Mouse (Mus musculus) right cerebral cortex, adult 18-20 months (tissue): ENCODE data around the gene Gga1.

Experiments used
- DNase-seq: peaks from one replicate; pipeline ENCODE4 v3.0.0; 2022; ENCODE audit warnings: mixed read lengths

Gga1 gene

DNA sequence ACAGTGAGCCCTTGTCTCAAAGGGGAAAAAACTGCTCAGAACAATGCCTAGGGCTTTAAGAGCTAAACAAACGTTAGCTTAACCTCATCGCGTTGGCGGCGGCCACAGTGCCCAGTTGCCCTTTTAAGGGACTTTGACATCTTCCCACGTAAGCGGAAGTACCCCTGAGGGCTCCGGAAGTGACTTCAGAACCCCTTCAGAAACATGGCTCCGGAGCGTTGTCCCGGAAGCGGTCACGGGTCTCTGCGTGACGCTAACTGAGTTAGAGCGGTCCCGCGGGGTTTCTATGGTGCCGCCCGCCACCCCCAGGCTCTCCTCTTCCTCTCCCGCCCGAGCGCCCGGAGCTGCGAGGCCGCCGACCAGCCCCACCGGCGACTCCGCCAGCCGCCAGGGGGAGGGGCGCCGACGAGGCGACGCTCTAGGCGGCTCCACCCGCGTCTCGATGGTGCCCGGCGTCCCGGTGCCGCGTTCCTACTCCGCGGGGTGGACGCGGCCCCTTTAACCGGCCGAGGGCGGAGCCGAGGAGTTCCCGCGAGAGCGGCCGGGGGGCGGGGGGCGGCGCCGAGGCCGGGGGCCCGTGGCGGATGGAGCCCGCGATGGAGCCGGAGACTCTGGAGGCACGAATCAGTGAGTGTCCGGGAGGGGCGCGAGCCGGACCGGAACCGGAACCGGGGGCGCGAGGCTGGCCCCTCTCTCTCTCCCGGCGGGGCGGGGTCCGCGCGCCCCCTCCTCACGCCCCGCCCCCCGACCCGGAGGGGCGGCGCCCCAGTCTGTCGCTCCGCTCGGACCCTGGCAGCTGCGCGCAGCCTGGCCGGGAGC lies at the start of gene Gga1:
Gene Gga1 (plus strand): TSS at position 200 of the 819 bp plus-strand sequence.
- peak; percentile 95 for DNase-seq

GRCm38 (mm10) chr15:78828315-78828714 lies 48.7 kb upstream of the Gga1 start:
- no peak for DNase-seq

GRCm38 (mm10) chr15:78829636-78830035 lies 47.4 kb upstream of the Gga1 start:
- DNase-seq = no peak

DNA sequence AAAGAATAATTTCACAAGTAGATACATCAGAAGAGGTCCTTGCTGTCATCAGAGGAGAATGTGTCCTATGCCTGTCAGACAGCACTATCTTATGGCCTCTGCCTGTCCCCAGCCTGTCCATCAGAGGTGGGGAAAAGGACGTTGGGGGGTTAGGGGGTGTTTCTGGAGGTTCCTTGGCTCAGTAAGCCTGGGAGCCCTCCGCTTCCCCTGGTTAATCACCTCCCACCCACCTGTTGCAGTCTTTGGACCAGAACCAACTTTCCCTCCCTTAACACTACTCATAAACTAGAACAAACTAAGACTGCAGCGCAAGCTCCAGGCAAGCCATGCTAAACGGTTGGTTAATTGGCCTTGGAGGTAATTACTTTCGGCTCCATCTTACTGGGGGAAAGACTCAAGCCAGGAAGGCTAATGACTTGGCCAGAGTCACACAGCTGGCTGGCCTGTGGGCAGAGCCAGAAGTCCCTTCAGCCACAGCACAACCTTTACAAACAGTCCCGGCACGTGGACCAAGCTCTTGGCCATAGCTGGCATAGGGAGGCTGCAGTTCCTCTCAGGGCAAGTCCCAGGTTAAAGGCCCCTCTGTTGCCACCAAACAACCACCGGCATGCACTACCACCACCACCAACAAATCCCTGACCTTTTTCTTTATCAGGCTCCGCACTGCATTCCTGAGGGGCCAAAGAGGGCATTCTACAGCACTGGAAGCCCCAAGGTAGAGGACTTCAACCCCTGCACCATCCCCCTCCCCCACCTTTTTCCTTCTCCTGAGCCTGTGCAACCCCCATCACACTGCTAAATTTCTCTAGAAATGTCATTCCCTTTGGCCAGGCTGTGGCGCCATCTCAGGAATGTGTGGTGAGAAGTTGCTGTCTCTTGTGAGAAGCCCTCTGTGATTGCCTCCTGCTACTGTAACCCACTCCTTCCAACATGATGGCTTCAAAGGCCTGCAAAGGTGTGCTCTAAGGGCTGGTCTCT lies 46.0 kb upstream of the Gga1 start:
- no peak for DNase-seq

DNA sequence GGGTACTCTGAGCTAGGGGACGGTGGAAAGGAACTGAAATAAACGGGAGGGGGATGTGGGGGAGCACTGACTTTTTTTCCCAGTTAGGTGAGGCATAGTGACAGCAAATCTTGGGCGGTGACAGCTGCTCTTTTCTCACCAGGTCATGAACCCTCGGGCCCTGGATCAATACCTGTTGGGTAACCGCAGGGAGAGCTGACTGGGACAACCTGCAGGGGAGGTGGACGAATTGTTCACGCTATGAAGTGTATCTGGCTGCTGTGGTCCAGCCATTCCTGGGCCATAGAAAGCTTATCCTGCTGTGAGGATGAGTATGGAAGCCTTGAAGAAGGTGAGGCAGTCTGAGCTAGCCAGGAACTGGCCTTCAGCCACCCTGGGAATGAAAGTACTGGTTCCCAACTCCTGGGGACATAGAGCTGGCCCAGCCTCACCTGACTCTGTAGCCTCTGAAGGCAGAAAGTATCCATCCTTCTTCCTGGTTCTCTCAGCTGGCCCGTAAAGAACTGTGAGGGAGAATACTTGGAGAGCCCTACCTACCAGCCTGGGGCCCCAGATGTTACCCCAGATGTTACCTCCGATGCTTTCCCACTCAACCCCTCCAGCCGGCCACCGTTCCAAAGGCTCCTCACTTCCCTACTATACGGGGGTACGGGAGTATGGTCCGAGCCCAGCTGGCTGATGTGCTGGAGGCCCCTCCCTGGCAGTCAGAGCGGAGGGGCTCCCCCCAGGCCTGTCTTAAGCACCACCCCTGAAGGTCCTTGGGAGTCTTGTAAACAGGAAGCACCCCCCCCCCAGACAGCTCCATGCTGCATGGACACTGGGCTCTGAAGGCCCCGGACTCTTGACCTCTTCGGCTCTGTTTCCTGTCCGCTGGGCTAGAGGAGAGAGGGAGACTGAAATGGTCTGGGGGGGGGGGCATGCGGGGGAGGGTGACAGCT lies 45.0 kb upstream of the Gga1 start:
- no peak for DNase-seq

- DNase-seq = peak; percentile 82
These were observed 44.3 kb upstream of the Gga1 start for GRCm38 (mm10) chr15:78832701-78833123.

- no peak for DNase-seq
These were observed 43.4 kb upstream of the Gga1 start for GRCm38 (mm10) chr15:78833582-78833981.

DNA sequence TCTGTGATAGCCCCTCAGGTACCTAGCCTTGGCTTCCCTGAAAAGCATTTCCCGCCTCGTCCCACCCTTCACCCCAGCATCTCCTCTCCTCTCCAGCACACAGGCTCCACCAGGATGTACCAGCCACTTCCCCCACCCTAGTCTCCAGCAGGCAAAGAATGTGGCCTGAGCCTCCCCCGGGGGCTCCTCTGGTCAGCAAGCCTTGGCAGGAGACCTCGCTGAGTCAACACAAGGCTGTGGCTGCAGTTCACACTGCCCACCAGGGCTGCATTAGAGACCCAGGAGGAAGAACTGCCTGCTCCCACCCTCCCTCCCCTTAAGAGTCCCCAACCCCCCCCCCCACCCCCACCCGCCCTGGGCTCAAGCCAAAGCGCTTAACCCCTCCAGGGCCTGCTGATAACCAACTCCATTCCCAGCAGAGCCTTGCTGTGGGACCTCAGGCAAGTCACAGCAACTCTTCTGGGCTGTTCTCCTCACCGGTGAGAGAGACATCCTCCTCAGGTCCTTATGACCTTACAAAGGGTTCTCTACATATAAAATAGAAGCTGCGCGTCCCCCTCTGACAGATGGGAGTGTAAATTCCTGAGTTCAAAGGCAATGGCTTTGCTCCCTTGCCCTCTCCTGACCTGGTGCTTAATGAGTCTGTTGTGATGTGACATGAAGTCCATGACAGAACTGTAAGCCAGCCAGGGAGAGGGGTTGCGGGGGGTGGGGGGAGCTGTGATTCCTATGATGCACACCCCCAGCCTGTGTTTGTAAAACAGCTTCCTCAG lies 42.6 kb upstream of the Gga1 start:
- DNase-seq = no peak

DNA sequence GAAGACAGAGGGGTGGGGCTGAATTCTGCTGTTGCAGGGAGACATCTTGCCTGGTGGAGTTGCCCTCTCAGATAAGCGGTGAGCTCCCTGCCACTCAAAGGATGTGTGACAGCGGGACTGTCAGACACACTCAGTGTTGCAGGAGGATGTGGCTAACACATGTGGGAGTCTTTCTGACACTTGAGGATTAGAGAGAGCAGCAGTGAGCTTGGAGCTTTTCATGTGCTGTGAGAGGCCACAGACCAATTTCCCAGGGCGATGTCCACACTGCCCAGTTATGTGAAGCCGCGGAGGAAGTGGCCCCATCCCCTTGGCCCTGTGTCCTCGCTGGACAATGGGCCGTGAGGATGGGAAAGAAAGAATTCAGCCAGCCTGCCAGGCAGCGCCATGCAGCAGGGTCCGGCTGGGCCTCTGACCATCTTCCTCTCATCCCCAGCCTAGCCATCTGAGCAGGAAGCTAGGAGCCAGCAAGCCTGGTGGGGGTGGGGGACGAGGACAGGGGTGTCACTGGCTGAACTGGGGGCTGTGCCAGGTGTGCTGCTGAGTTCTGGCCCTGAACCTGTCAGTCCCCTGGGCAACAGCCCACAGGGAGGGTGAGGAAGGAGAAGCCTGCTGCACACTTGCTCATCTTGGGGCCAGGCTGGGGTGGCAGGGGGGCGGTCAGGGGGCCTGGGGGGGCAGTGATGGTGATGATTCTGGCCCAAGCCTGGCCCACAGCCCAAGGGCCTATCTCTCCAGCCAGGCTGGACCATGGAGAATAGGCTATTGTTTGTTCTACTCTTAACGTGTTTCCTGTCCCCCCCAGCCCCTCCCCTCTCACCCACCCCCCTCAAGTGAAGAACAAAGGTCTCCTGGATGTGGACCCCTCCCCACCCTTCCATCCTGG lies 41.5 kb upstream of the Gga1 start:
- DNase-seq = no peak

- no peak for DNase-seq
These were observed 40.8 kb upstream of the Gga1 start for GRCm38 (mm10) chr15:78836086-78836621.

DNA sequence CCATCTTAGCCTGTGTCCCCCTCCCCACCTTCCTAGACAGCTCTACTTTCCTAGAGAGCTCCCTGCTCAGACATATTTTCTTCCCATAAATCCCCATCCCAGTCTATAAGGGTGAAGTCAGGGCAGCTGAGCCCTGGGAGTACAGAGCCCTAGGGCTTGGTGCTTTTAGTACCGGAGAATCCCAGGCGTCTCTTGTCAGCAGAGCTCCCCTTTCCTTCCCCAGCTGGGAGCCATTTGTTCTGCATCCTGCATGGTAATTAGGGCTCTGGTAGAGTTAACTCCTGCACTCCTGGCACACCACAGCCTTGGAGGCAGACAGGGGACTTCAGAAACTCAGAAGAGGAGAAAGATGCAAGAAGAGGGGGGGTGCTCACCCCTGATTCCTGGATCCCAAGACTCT lies 37.2 kb upstream of the Gga1 start:
- DNase-seq = no peak

GRCm38 (mm10) chr15:78840241-78840640 lies 36.7 kb upstream of the Gga1 start:
- DNase-seq = no peak

GRCm38 (mm10) chr15:78840751-78841150 lies 36.2 kb upstream of the Gga1 start:
- DNase-seq = no peak

DNA sequence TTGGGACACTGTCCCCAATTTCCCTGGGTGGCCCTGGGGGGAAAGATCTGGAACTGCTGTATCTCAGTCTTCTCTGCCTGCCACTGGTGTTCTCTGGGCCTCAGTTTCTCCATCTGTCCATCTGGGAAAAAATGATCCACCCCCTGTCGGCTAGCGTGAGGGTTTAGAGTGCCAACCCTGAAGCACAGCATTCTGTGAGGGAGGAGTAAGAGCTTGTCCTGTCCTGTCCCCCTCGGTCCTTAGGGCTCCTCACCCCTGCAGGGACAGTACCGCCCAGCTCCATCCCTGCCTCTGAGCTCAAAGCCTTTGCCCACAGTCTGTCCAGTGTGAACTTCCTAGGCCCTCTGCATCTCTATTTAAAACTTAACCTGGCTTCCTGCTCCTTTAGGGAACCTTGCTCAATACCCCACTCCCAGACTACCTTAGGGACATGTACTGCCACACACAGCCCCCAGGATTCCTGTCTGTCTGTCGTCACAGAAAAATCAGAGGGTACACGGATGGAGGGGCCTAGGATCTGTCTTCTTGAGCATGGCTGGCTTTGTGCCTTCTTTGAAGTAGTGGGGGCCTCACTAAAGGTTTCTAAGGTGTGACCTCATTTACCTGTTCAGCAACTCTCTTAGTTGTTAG lies 35.7 kb upstream of the Gga1 start:
- no peak for DNase-seq

DNA sequence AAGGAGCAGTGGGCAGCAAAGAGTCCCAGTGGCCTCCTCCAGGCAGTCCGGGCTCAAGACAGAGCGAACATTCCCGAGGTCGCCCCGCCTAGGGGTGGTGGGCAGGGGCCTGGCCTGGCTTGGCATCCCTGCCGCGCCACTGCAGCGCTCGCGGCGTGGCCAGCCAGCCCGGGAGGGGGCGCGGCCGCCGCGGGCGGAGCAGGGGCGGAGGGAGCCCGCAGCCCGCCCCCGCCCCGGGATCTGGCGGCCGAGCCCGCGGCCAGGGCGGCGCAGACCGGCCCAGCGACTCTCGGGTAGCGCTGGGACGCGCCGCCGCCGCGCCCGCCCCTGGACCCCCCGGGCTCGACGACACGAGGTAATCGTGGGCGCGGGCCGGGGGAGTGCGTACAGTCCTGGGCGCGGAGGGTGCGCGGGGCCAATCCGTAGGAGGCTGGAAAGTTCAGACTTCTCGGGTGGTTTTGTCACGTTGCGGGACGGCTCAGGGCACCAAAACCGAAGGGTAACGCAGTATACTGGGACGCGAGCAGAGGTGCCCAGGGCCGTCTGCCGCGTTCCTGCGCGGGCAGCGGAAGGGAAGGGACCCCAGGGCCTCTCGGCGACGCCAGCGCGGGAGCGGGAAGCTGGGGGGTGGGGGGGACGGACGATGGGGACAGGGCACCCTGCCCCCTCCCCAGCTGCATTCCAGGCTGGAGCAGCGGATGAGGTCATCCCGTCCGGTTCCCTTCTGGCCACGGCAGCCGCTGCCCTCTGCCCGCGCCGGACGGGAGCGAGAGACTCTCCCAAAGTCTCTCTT lies 34.4 kb upstream of the Gga1 start, which contains the start of gene Cdc42ep1:
Gene Cdc42ep1 (plus strand): TSS at position 254 of the 793 bp plus-strand sequence.
- no peak for DNase-seq

GRCm38 (mm10) chr15:78843581-78844469 lies 33.2 kb upstream of the Gga1 start:
- no peak for DNase-seq

- DNase-seq = peak; percentile 52
These were observed 32.2 kb upstream of the Gga1 start for GRCm38 (mm10) chr15:78844791-78845190.

DNA sequence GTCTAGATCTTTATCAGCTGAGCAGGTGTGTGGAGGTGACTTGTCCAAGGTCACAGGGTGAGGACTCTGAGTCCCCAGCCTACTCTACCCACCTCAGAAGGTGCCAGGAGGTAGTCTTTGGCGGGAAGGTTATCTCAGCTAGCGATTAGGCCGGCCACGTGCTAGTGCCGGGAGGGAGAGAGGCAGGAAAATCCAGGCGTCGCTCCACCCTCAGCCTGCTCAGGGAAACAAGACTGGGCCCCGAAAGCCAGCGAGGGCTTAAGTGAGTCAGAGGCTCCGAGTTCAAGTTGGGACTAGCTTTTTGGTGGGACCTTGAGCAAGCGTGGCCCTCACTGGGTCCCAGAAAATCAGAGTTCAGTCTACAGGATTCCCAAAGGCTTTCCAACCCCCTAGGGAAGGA lies 31.7 kb upstream of the Gga1 start:
- no peak for DNase-seq
